Comparison of ENCODE assay signal across 16 mouse cellular contexts in genomic region chr4:141949436-141949835, GRCm38 (mm10).
A peak's percentile ranks its signal among the peaks of the same experiment; 100 is the strongest.
DNase-seq lines count a peak whose midpoint lies in the region; ATAC-seq and TF ChIP-seq lines count a peak whose summit lies in the region.
"Had no signal": no experiment of that assay in that cellular context is flagged by ENCODE, and none has a peak within 500 bp of the region (broad histone marks: within the 10 kb centered on the region; RNA-seq: fewer than 3 reads in every experiment).

No protein-coding gene starts in this region.

- TF ChIP-seq CTCF in stomach, postnatal 0 days (IDR thresholded peaks at IDR 0.05; ENCODE audit: low read depth), result no peak

- TF ChIP-seq EP300 in stomach, postnatal 0 days (optimal IDR thresholded peaks at IDR 0.05), result no peak

- DNase-seq in heart, embryonic 10.5 days (ENCODE audit: low spot score), result no peak
- peak; percentile 51 for DNase-seq in kidney, postnatal 10 days
- no peak for DNase-seq in kidney, adult 11 months
- peak; percentile 51 for DNase-seq in lung, postnatal 10 days
- DNase-seq in lung, adult 18-20 months, result no peak
- no peak for DNase-seq in stomach, postnatal 0 days (ENCODE audit: low spot score)
- DNase-seq in cerebellum, postnatal 14 days, result no peak
- DNase-seq: adrenal gland, adult 2 months; cerebellum, adult 9-10 months; gastrocnemius, postnatal 36 days; liver, postnatal 0 days; right cerebral cortex, postnatal 25 days; thymus, postnatal 25 days had no signal

- peaks cover 32% of the 10 kb centered on the region for H3K4me1 ChIP-seq in heart, embryonic 13.5 days
- H3K4me1 ChIP-seq in heart, embryonic 10.5 days, result peaks cover 36% of the 10 kb centered on the region
- no peaks in the 10 kb centered on the region; the same call in 1 of the 2 replicates for H3K4me1 ChIP-seq in stomach, postnatal 0 days (replicated peaks; ENCODE audit: control insufficient read depth, insufficient read depth)

- H3K27me3 ChIP-seq in heart, embryonic 13.5 days (replicated peaks), result no peaks in the 10 kb centered on the region
- no peaks in the 10 kb centered on the region for H3K27me3 ChIP-seq in heart, embryonic 10.5 days (ENCODE audit: insufficient read depth, poor library complexity, severe bottlenecking)
- no peaks in the 10 kb centered on the region for H3K27me3 ChIP-seq in stomach, postnatal 0 days (ENCODE audit: control insufficient read depth, insufficient read depth, low read length)
- H3K27me3 ChIP-seq: midbrain, embryonic 13.5 days had no signal

- H3K27ac ChIP-seq in heart, embryonic 13.5 days (replicated peaks), result peak overlapping the region; percentile 5; the same call in 1 of the 2 replicates
- H3K27ac ChIP-seq in heart, embryonic 10.5 days, result no peak overlapping the region
- H3K27ac ChIP-seq in stomach, postnatal 0 days (replicated peaks), result peak overlapping the region; percentile 36; the same call in 1 of the 2 replicates
- H3K27ac ChIP-seq: midbrain, embryonic 13.5 days had no signal

- no peak for ATAC-seq in heart, embryonic 13.5 days (ENCODE audit: extremely low read depth, insufficient number of reproducible peaks, low FRiP score, low TSS enrichment)
- peak; percentile 44; the same call in 1 of the 2 replicates for ATAC-seq in stomach, postnatal 0 days (ENCODE audit: low FRiP score, low TSS enrichment)
- ATAC-seq: inflammation-experienced regulatory T-cells, adult 6 months; liver, postnatal 0 days; midbrain, embryonic 13.5 days had no signal

- H3K4me2 ChIP-seq in heart, embryonic 13.5 days, result no peak overlapping the region
- peak overlapping the region; percentile 21; the same call in 1 of the 2 replicates for H3K4me2 ChIP-seq in stomach, postnatal 0 days (replicated peaks; ENCODE audit: low read depth)
- H3K4me2 ChIP-seq: midbrain, embryonic 13.5 days had no signal

- H3K36me3 ChIP-seq in heart, embryonic 13.5 days, result no peaks in the 10 kb centered on the region
- 0 out of 2 replicates have a peak, but pooled peaks cover 1% of the 10 kb centered on the region for H3K36me3 ChIP-seq in heart, embryonic 10.5 days
- H3K36me3 ChIP-seq in stomach, postnatal 0 days (ENCODE audit: control insufficient read depth, insufficient read depth, low read length), result no peaks in the 10 kb centered on the region
- H3K36me3 ChIP-seq: midbrain, embryonic 13.5 days had no signal

- peaks cover 2% of the 10 kb centered on the region; the same call in 1 of the 2 replicates for H3K9me3 ChIP-seq in heart, embryonic 13.5 days
- H3K9me3 ChIP-seq in heart, embryonic 10.5 days, result 0 out of 2 replicates have a peak, but pooled peaks cover 3% of the 10 kb centered on the region
- no peaks in the 10 kb centered on the region for H3K9me3 ChIP-seq in stomach, postnatal 0 days (ENCODE audit: control insufficient read depth, low read length)
- H3K9me3 ChIP-seq: midbrain, embryonic 13.5 days had no signal

- H3K9ac ChIP-seq in heart, embryonic 13.5 days, result no peak overlapping the region
- 0 out of 2 replicates have a peak overlapping the region, but pooled peaks have one; percentile 9 for H3K9ac ChIP-seq in stomach, postnatal 0 days (ENCODE audit: low read length)
- H3K9ac ChIP-seq: liver, postnatal 0 days; midbrain, embryonic 13.5 days had no signal

- no peak overlapping the region for H3K4me3 ChIP-seq in heart, embryonic 13.5 days
- H3K4me3 ChIP-seq in heart, embryonic 10.5 days, result no peak overlapping the region
- H3K4me3 ChIP-seq in stomach, postnatal 0 days (ENCODE audit: low read depth, low read length), result no peak overlapping the region
- H3K4me3 ChIP-seq: midbrain, embryonic 13.5 days had no signal

- 55% methylated on average over 13 of the region's 13 CpGs for WGBS in heart, embryonic 13.5 days
- WGBS in heart, embryonic 10.5 days, result 76% methylated on average over 13 of the region's 13 CpGs
- 9% methylated on average over 13 of the region's 13 CpGs for WGBS in stomach, postnatal 0 days

Comparison
In these comparisons a context has a peak if more than half of its experiments do, and no peak if none do; other contexts are left out.
1. DNase-seq: peak in kidney, postnatal 10 days (single experiment) and lung, postnatal 10 days (single experiment); none in heart, embryonic 10.5 days (single experiment), kidney, adult 11 months (single experiment), lung, adult 18-20 months (0 of 2), stomach, postnatal 0 days (single experiment) and cerebellum, postnatal 14 days (0 of 2).